Mouse (Mus musculus) ES-E14 (cell line): ENCODE measurements around the gene Nfkbia.

Experiments
- CHD2 ChIP-seq: IDR thresholded peaks from 2 replicates; pipeline ENCODE4 v1.6.1; 2014; ENCODE audit warnings: mild to moderate bottlenecking, low read depth, low read length, inconsistent platforms
- HCFC1 ChIP-seq: IDR thresholded peaks from 2 replicates; pipeline ENCODE4 v1.6.1; 2012; ENCODE audit warnings: low read length, inconsistent platforms, borderline replicate concordance; ENCODE audit not compliant: insufficient read depth
- MAFK ChIP-seq: IDR thresholded peaks from 2 replicates; pipeline ENCODE4 v1.6.1; 2014; ENCODE audit warnings: mild to moderate bottlenecking, low read depth, low read length, inconsistent platforms; ENCODE audit not compliant: insufficient read depth
- ZC3H11A ChIP-seq: IDR thresholded peaks from 2 replicates; pipeline ENCODE4 v1.6.1; 2012; ENCODE audit warnings: low read depth, mild to moderate bottlenecking, inconsistent platforms, low read length, borderline replicate concordance
- ZNF384 ChIP-seq: IDR thresholded peaks from 2 replicates; pipeline ENCODE4 v1.6.1; 2012; ENCODE audit warnings: low read depth, low read length, inconsistent platforms

GRCm38 (mm10) chr12:55455206-55455605 is 37.2 kb downstream of the Nfkbia start:
- TF ChIP-seq HCFC1 (no peak), MAFK (no peak), CHD2 (no peak), ZNF384 (no peak), ZC3H11A (no peak)
